ENCODE assay signal across 22 mouse cellular contexts in genomic region chr8:94328932-94329728, GRCm38 (mm10). TPM values are rescaled to one million over a fixed set of nuclear protein-coding genes. Genes with fewer than 3 reads are reported as not detected.
DNase-seq lines count a peak whose midpoint lies in the region; ATAC-seq and TF ChIP-seq lines count a peak whose summit lies in the region.
"Had no signal": no experiment of that assay in that cellular context is flagged by ENCODE, and none has a peak within 500 bp of the region (broad histone marks: within the 10 kb centered on the region; RNA-seq: fewer than 3 reads in every experiment).

Gene Slc12a3 (plus strand): TSS chr8:94329201.

- H3K27me3 ChIP-seq in liver, adult 2 months (ENCODE audit: control insufficient read depth, insufficient read depth, low read length), result no peaks in the 10 kb centered on the region
- peaks cover 17% of the 10 kb centered on the region; the same call in 1 of the 2 replicates for H3K27me3 ChIP-seq in liver, embryonic 12.5 days (replicated peaks)
- no peaks in the 10 kb centered on the region for H3K27me3 ChIP-seq in lung, postnatal 0 days (replicated peaks; ENCODE audit: insufficient read depth, low read length)
- H3K27me3 ChIP-seq: midbrain, embryonic 13.5 days; neural tube, embryonic 15.5 days had no signal

- no peak within 1 kb of the TSS for H3K4me3 ChIP-seq in liver, adult 2 months (ENCODE audit: insufficient read depth, low read depth, low read length)
- no peak within 1 kb of the TSS for H3K4me3 ChIP-seq in liver, embryonic 12.5 days
- H3K4me3 ChIP-seq in lung, postnatal 0 days (ENCODE audit: low read depth, low read length), result no peak within 1 kb of the TSS
- H3K4me3 ChIP-seq: limb, embryonic 12.5 days; midbrain, embryonic 13.5 days; neural tube, embryonic 15.5 days had no signal

- TF ChIP-seq CTCF in liver, adult 2 months (IDR thresholded peaks at IDR 0.05; ENCODE audit: low read depth, low read length), result no peak
- TF ChIP-seq CTCF in lung, postnatal 0 days (IDR thresholded peaks at IDR 0.05), result no peak

- no peak within 1 kb of the TSS for H3K27ac ChIP-seq in liver, adult 2 months (replicated peaks; ENCODE audit: insufficient read depth, low read depth, low read length)
- H3K27ac ChIP-seq in liver, embryonic 12.5 days, result no peak within 1 kb of the TSS
- H3K27ac ChIP-seq in lung, postnatal 0 days (ENCODE audit: low read length), result no peak within 1 kb of the TSS
- H3K27ac ChIP-seq: limb, embryonic 12.5 days; liver, embryonic 14.5 days; midbrain, embryonic 13.5 days; neural tube, embryonic 15.5 days had no signal

- no peaks in the 10 kb centered on the region for H3K9me3 ChIP-seq in liver, embryonic 12.5 days (replicated peaks)
- H3K9me3 ChIP-seq in lung, postnatal 0 days (ENCODE audit: low read length), result no peaks in the 10 kb centered on the region
- H3K9me3 ChIP-seq: limb, embryonic 12.5 days; midbrain, embryonic 13.5 days; neural tube, embryonic 15.5 days had no signal

- TF ChIP-seq EP300 in lung, postnatal 0 days (IDR thresholded peaks at IDR 0.05), result no peak

- H3K79me2 ChIP-seq in liver, adult 2 months (ENCODE audit: control insufficient read depth, insufficient read depth, low read length), result no peaks in the 10 kb centered on the region

- peak; percentile 45 for DNase-seq in liver, adult 2 months (ENCODE audit: extremely low read depth, low read depth, low spot score)
- peak; percentile 53 to 69 for DNase-seq in kidney, adult 8-10 months
- peak; percentile 47 to 82 for DNase-seq in kidney, postnatal 25 days
- DNase-seq in cerebellum, adult 8-10 months, result no peak
- no peak for DNase-seq in lung, postnatal 0 days (ENCODE audit: low spot score)
- DNase-seq in embryo, embryonic 9.5 days (ENCODE audit: extremely low spot score), result no peak
- DNase-seq: adrenal gland, postnatal 10 days; cerebellum, adult 11-12 months; cerebellum, postnatal 25 days; heart, adult 18-20 months; heart, postnatal 4 days; right cerebral cortex, postnatal 25 days; thymus, adult 2 months had no signal

- no peak within 1 kb of the TSS for H3K4me2 ChIP-seq in liver, embryonic 12.5 days
- H3K4me2 ChIP-seq in lung, postnatal 0 days (replicated peaks; ENCODE audit: low read depth, low read length), result no peak within 1 kb of the TSS
- H3K4me2 ChIP-seq: limb, embryonic 12.5 days; midbrain, embryonic 13.5 days; neural tube, embryonic 15.5 days had no signal

- ATAC-seq in liver, embryonic 12.5 days, result no peak
- ATAC-seq in lung, postnatal 0 days, result no peak
- ATAC-seq: activated CD4-positive, CD25-positive, alpha-beta regulatory T cell, adult 4 months had no signal

- no peaks in the 10 kb centered on the region for H3K4me1 ChIP-seq in liver, adult 2 months (ENCODE audit: control insufficient read depth, insufficient read depth, low read length)
- H3K4me1 ChIP-seq in liver, embryonic 12.5 days, result no peaks in the 10 kb centered on the region
- peaks cover 6% of the 10 kb centered on the region; the same call in 1 of the 2 replicates for H3K4me1 ChIP-seq in lung, postnatal 0 days (ENCODE audit: insufficient read depth, low read depth, low read length)
- H3K4me1 ChIP-seq: limb, embryonic 12.5 days; midbrain, embryonic 13.5 days; neural tube, embryonic 15.5 days had no signal

- no peaks in the 10 kb centered on the region for H3K36me3 ChIP-seq in liver, adult 2 months (ENCODE audit: control insufficient read depth, insufficient read depth, low read length)
- H3K36me3 ChIP-seq in liver, embryonic 12.5 days, result no peaks in the 10 kb centered on the region
- H3K36me3 ChIP-seq in lung, postnatal 0 days (ENCODE audit: insufficient read depth, low read length), result no peaks in the 10 kb centered on the region
- H3K36me3 ChIP-seq: limb, embryonic 12.5 days; midbrain, embryonic 13.5 days; neural tube, embryonic 15.5 days had no signal

- WGBS in liver, adult 2 months, result 74% methylated on average over 21 of the region's 21 CpGs
- WGBS in liver, embryonic 12.5 days (ENCODE audit: insufficient replicate concordance), result 69% methylated on average over 21 of the region's 21 CpGs
- WGBS in lung, postnatal 0 days, result 76% methylated on average over 21 of the region's 21 CpGs

- TF ChIP-seq POLR2A in liver, adult 2 months (IDR thresholded peaks at IDR 0.05; ENCODE audit: extremely low read depth, insufficient read depth, low read length), result no peak

- H3K9ac ChIP-seq in liver, adult 2 months (ENCODE audit: low read depth, low read length), result no peak within 1 kb of the TSS
- no peak within 1 kb of the TSS for H3K9ac ChIP-seq in liver, embryonic 12.5 days
- H3K9ac ChIP-seq in lung, postnatal 0 days (replicated peaks; ENCODE audit: low read depth), result no peak within 1 kb of the TSS
- H3K9ac ChIP-seq: limb, embryonic 12.5 days; liver, embryonic 14.5 days; midbrain, embryonic 13.5 days; neural tube, embryonic 15.5 days had no signal

RNA-seq across cellular contexts. Expression of gene Slc12a3, which starts in this region (rescaled TPM):
- total RNA-seq in liver, adult 2 months (2014; rRNA removed), result 0.18 and 0.47 TPM in 2 replicates
- polyA plus RNA-seq in liver, adult 2 months (2012; rRNA removed), result 0.04 and 0.05 TPM in 2 replicates
- not detected in 2 replicates for polyA plus RNA-seq in liver, embryonic 12.5 days (2016; fragmentation: Nextera tagmentation; extraction: Ambion mirVana)
- 0.11 and 0.12 TPM in 2 replicates for polyA plus RNA-seq in lung, postnatal 0 days (2015; fragmentation: Nextera tagmentation; extraction: Ambion mirVana)
- total RNA-seq: gastrocnemius, adult 8-10 months had no signal
- polyA plus RNA-seq: activated CD4-positive, CD25-positive, alpha-beta regulatory T cell, adult 4 months; forebrain, embryonic 11.5 days; heart, embryonic 14.5 days; limb, embryonic 12.5 days had no signal

Comparison
In these comparisons a context has a peak if more than half of its experiments do, and no peak if none do; other contexts are left out.
1. Peak in DNase-seq in liver, adult 2 months; RNA of the gene not detected or under 1 TPM.
2. DNase-seq: peak in kidney, adult 8-10 months (2 of 2) and kidney, postnatal 25 days (2 of 2); none in cerebellum, adult 8-10 months (single experiment), lung, postnatal 0 days (single experiment) and embryo, embryonic 9.5 days (single experiment).